Mouse (Mus musculus) neural tube, embryonic 12.5 days (tissue): ENCODE measurements around the gene Khk. TPM values are rescaled to one million over a fixed set of nuclear protein-coding genes. Genes with fewer than 3 reads are reported as not detected.

ENCODE experiments used
- ATAC-seq: fragments of 200-750 bp; cut with Nextera tagmentation; 2 replicates; pipeline ENCODE4 v1.8.0; 2017; ENCODE audit warnings: low read depth, mild to moderate bottlenecking, moderate TSS enrichment, moderate library complexity; ENCODE audit not compliant: low FRiP score
- H3K27ac ChIP-seq: fragments of 300-500 bp; sonication (generic); 2 replicates; pipeline ENCODE4 v1.5.1; 2016
- H3K27me3 ChIP-seq: fragments of 300-500 bp; sonication (generic); replicated peaks from 2 replicates; pipeline ENCODE4 v1.6.1; 2016; ENCODE audit warnings: mild to moderate bottlenecking
- H3K36me3 ChIP-seq: fragments of 300-500 bp; sonication (generic); 2 replicates; pipeline ENCODE4 v1.6.1; 2016; ENCODE audit warnings: mild to moderate bottlenecking
- H3K4me1 ChIP-seq: fragments of 300-500 bp; sonication (generic); 2 replicates; pipeline ENCODE4 v1.6.1; 2016
- H3K4me2 ChIP-seq: fragments of 300-500 bp; sonication (generic); replicated peaks from 2 replicates; pipeline ENCODE4 v1.6.1; 2016; ENCODE audit warnings: mild to moderate bottlenecking
- H3K4me3 ChIP-seq: fragments of 300-500 bp; sonication (generic); 2 replicates; pipeline ENCODE4 v1.5.1; 2016
- H3K9ac ChIP-seq: fragments of 300-500 bp; sonication (generic); 2 replicates; pipeline ENCODE4 v1.6.1; 2016; ENCODE audit warnings: mild to moderate bottlenecking
- H3K9me3 ChIP-seq: fragments of 300-500 bp; sonication (generic); 2 replicates; pipeline ENCODE4 v1.6.1; 2016; ENCODE audit warnings: mild to moderate bottlenecking
- WGBS: fragments of 180-500 bp; shearing (Covaris S2); methylation state at CpG from one replicate; pipeline ENCODE4 v1.1.7; 2016; 5-methylcytosine and 5-hydroxymethylcytosine counted together
- polyA plus RNA-seq: library from polyadenylated mRNA; unstranded; fragments of >200 nt; fragmentation: Nextera tagmentation; extraction: Ambion mirVana; gene quantifications from 2 replicates; pipeline ENCODE4 v1.2.1, GENCODE M21; 2016

Gene Khk
- polyA plus RNA-seq, 1 experiment from 2014 or later, result 6.7 TPM

DNA sequence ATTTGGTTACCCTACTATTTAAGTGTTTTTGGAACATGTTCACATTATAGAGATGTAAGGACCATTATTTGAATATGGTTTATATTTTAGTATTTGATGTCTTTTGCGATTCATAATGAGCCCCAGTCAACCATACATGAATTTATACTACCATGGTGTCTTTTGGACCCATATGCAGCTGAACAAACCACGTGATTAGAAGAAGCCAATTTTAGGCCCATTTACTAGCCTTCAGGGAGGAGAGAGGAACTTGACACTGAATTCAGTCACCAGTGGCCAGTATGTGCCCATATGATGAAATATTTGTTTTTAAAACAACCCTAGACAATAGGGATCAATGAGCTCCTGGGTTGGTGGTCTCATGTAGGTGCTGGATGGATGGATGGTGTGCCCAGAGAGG lies 39.6 kb downstream of the Khk start:
- Histone ChIP-seq H3K4me2 (peak overlapping the region; percentile 87), H3K9me3 (no peaks in the 10 kb centered on the region), H3K9ac (no peak overlapping the region), H3K27ac (no peak overlapping the region), H3K4me3 (no peak overlapping the region), H3K4me1 (peaks cover 21% of the 10 kb centered on the region), H3K27me3 (no peaks in the 10 kb centered on the region), H3K36me3 (peaks cover 18% of the 10 kb centered on the region)
- 88% methylated on average over 2 of the region's 2 CpGs for WGBS
- no peak for ATAC-seq

DNA sequence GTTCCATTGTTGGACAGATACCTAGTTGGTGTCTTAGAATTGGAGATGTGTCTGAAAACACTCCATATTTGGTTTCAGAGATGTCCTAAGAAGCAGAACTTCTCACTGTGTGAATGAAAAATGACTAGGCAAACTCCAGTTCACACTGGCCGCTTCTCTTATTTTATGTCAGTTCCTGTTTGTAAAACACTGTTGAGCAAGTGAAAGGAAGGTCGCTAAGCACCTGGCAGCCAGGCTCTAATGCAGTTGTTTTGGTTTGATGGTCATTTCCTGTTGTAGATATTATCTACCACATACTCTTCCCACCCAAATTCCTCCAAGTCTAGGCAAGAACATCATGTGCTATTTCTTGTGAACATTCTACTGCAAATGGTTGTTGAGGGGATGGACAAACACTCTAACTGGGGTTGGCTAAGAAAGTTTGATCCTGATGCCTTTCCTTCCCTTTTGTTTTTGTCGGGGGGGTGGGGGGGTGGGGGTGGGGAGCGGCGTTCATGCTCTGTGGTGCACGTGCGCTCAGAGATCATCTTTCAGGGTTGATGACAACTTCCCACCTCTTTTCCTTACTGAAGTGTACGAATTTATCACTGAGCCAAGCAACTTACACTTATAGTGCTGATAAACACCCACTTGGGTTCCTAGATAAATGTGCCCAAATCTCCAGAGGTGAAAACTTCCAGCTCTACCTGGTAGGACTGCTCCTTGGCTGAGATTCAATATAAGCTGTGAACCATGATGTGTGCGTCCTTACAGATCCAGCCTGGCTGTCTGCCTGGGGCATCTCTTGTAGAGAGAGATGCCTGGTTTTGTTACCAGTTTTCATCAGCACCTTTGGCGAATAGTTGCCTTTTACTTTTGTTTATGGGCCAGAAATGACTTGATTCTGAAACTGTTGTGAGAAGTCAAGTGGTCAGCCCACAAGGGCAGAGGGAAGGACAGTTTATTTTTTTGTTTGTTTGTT lies 40.6 kb downstream of the Khk start:
- Histone ChIP-seq H3K4me1 (peaks cover 21% of the 10 kb centered on the region), H3K9ac (no peak overlapping the region), H3K27ac (no peak overlapping the region), H3K4me2 (no peak overlapping the region), H3K4me3 (no peak overlapping the region), H3K27me3 (no peaks in the 10 kb centered on the region), H3K9me3 (no peaks in the 10 kb centered on the region), H3K36me3 (peaks cover 15% of the 10 kb centered on the region)
- ATAC-seq, result no peak
- WGBS, result 76% methylated on average over 10 of the region's 10 CpGs

DNA sequence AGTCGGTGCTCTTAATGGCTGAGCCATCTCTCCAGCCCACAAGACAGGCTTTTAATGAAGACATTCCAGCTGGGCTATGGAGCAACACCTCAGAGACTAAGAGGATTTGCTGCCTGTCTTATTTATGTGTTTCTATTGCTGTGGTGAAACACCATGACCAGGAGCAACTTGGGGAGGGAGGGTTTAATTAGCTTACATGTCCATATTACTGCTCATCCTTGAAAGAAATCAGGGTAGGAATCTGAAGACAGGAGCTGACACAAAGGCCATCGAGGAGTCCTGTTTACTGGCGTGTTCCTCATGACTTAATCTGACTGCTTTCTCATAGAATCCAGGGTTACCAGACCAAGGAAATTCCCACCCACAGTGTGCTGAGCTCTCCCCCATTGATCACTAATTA lies 42.7 kb downstream of the Khk start:
- Histone ChIP-seq H3K4me1 (peaks cover 4% of the 10 kb centered on the region), H3K9me3 (no peaks in the 10 kb centered on the region), H3K27ac (no peak overlapping the region), H3K4me3 (no peak overlapping the region), H3K4me2 (no peak overlapping the region), H3K36me3 (no peaks in the 10 kb centered on the region), H3K27me3 (no peaks in the 10 kb centered on the region), H3K9ac (no peak overlapping the region)
- no peak for ATAC-seq
- WGBS, result 78% methylated on average over 3 of the region's 3 CpGs

DNA sequence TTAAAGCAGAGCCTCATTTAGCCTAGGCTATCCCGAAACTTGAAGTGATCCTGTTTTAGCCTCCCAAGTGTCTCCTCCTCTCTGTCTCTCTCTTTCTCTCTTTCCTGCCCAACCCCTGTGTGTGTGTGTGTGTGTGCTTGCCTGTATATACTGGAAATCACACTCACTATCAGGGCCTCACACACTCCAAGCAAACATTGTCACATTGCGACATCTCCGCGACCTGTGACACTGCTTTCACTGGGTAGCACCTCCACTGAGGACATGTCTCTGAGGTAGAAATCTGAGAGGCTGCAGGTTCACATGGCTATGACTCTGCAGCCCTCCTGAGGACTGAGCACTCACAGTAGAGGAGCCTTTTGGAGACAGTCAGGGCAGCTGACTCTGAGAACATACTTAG lies 45.0 kb downstream of the Khk start:
- no peak overlapping the region for H3K4me2 ChIP-seq
- no peak overlapping the region for H3K4me3 ChIP-seq
- no peak overlapping the region for H3K27ac ChIP-seq
- WGBS, result 81% methylated on average over 4 of the region's 4 CpGs
- no peaks in the 10 kb centered on the region for H3K9me3 ChIP-seq
- no peak overlapping the region for H3K9ac ChIP-seq
- H3K4me1 ChIP-seq, result no peaks in the 10 kb centered on the region
- ATAC-seq, result no peak
- no peaks in the 10 kb centered on the region for H3K27me3 ChIP-seq
- H3K36me3 ChIP-seq, result no peaks in the 10 kb centered on the region

DNA sequence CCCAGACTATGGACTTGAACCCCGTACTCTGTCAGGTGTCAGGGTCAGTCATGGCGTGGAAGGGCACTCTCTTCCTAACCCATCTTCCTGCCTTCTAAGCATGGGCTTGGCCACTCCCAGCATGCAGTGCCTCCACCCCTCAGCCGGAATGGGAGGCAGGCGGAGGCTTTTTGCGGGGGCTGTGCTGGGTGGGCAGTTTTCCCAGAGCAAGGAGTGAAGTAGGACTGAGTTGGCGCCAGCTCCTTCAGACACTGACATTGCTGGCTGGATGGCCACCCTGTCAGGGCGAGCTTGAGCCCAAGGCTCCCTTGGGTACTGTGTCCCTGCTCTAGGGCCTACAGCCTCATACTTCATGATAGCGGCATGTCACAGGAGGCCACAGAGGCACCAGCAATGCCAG lies 47.2 kb downstream of the Khk start, which contains the start of gene Tcf23:
Gene Tcf23 (plus strand): TSS at position 247 of the 400 bp plus-strand sequence.
- no peak within 1 kb of the TSS for H3K27ac ChIP-seq
- H3K4me2 ChIP-seq, result no peak within 1 kb of the TSS
- H3K9me3 ChIP-seq, result no peaks in the 10 kb centered on the region
- WGBS, result 76% methylated on average over 8 of the region's 8 CpGs
- H3K9ac ChIP-seq, result no peak within 1 kb of the TSS
- H3K4me1 ChIP-seq, result no peaks in the 10 kb centered on the region
- ATAC-seq, result no peak
- no peaks in the 10 kb centered on the region for H3K36me3 ChIP-seq
- H3K4me3 ChIP-seq, result no peak within 1 kb of the TSS
- H3K27me3 ChIP-seq, result no peaks in the 10 kb centered on the region

DNA sequence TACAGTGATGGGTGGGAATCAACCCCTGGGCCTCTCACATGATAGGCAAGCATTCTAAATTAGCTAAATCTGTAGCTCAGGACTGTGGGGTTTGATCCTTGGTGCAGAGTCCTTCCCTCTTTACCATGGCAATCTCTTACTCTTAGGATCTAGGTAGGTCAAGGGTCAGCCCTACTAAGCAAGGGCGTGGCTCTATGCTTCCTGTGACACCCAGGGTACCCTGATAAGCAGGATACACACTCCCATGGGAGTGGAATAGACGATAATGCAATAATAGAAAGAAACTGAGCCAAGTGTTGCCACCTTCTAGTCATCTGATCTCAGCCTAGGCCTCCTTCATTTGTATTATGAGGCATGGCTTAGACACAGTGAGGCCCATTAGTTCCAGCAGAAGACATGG lies 48.2 kb downstream of the Khk start:
- Histone ChIP-seq H3K9ac (no peak overlapping the region), H3K4me3 (no peak overlapping the region), H3K9me3 (no peaks in the 10 kb centered on the region), H3K27me3 (no peaks in the 10 kb centered on the region), H3K4me1 (no peaks in the 10 kb centered on the region), H3K27ac (no peak overlapping the region), H3K4me2 (no peak overlapping the region), H3K36me3 (no peaks in the 10 kb centered on the region)
- ATAC-seq, result no peak
- 76% methylated on average over 2 of the region's 2 CpGs for WGBS

DNA sequence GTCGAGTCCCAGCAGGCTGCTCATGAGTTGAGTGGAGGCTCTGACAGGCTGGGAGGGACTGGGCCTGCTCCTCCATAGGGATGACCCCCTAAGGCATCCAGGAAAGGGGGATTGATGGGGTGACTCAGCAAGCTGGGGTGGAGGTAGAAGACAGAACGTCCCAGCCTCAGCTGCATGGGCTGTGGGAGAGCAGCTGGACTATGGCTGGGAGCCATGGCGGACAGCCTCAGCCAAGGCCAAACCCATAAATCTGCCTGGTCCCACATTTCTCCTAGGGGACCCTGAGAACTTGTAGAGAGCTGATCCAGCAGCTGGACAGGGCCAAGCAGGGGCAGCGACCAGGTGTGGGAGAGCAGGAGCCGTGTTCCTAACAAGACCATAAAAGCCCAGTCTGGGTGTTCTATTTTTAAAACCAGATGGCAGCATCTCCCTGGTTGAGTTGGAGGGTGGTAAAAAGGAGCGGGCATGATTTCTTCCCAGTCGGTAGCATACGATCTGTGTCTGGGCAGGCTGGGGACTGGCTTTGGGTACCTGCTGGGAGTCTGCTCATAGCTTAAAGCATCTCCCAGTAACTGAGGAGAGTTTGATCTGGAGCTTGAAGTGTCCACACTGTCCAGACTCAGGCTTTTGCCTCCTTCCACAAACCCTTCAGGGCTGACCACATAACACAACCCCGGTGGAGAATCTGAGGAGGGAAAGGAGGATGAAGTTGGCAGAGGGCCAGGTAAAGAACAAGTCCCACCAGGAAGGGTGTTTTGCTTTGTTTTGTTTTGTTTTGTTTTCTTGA lies 53.8 kb downstream of the Khk start:
- Histone ChIP-seq H3K4me3 (no peak overlapping the region), H3K36me3 (no peaks in the 10 kb centered on the region), H3K9ac (no peak overlapping the region), H3K4me1 (peaks cover 4% of the 10 kb centered on the region; the same call in 1 of the 2 replicates), H3K4me2 (no peak overlapping the region), H3K27ac (no peak overlapping the region), H3K9me3 (no peaks in the 10 kb centered on the region), H3K27me3 (no peaks in the 10 kb centered on the region)
- WGBS, result 62% methylated on average over 9 of the region's 9 CpGs
- ATAC-seq, result no peak

Other genes starting within 250 kb of the Khk start
- gene Dpysl5, start 209.9 kb upstream of the Khk start, polyA plus RNA-seq, result 138 and 150 TPM in 2 replicates
- 79.8 and 80.1 TPM in 2 replicates for gene Mapre3, start 106.8 kb upstream of the Khk start, polyA plus RNA-seq
- 60.2 and 61.4 TPM in 2 replicates for gene Tmem214, start 53.4 kb upstream of the Khk start, polyA plus RNA-seq
- 27.5 and 29.0 TPM in 2 replicates for gene Agbl5, start 32.7 kb upstream of the Khk start, polyA plus RNA-seq
- gene Ost4, start 13.6 kb upstream of the Khk start, polyA plus RNA-seq, result 294 and 304 TPM in 2 replicates
- gene Emilin1, start 8.0 kb upstream of the Khk start, polyA plus RNA-seq, result 63.7 and 75.3 TPM in 2 replicates
- 15.9 and 17.7 TPM in 2 replicates for gene Cgref1, start 24.2 kb downstream of the Khk start, polyA plus RNA-seq
- gene Preb, start 38.9 kb downstream of the Khk start, polyA plus RNA-seq, result 128 and 130 TPM in 2 replicates
- gene Tcf23, start 47.2 kb downstream of the Khk start, polyA plus RNA-seq, result not detected in 2 replicates
- gene Atraid, start 126.9 kb downstream of the Khk start, polyA plus RNA-seq, result 119 and 125 TPM in 2 replicates
- gene Slc5a6, start 127.5 kb downstream of the Khk start, polyA plus RNA-seq, result 11.0 and 12.2 TPM in 2 replicates
- gene Cad, start 133.3 kb downstream of the Khk start, polyA plus RNA-seq, result 24.2 and 30.1 TPM in 2 replicates
- not detected in 2 replicates for gene Dnajc5g, start 184.9 kb downstream of the Khk start, polyA plus RNA-seq
- gene Slc30a3, start 186.8 kb downstream of the Khk start, polyA plus RNA-seq, result 16.2 and 18.8 TPM in 2 replicates
- gene Trim54, start 195.3 kb downstream of the Khk start, polyA plus RNA-seq, result 0.79 and 0.88 TPM in 2 replicates
- gene Ucn, start 217.4 kb downstream of the Khk start, polyA plus RNA-seq, result not detected in 2 replicates
- 50.3 and 51.5 TPM in 2 replicates for gene Mpv17, start 232.8 kb downstream of the Khk start, polyA plus RNA-seq